Mouse (Mus musculus): ENCODE measurements around the gene Prokr2. TPM values are rescaled to one million over a fixed set of nuclear protein-coding genes. Genes with fewer than 3 reads are reported as not detected.

Gene Prokr2
- polyA plus RNA-seq (2017; shearing (Covaris generic)) = under 1 TPM in 1 of 3 experiments, not detected in 2; 0.13 TPM

DNA sequence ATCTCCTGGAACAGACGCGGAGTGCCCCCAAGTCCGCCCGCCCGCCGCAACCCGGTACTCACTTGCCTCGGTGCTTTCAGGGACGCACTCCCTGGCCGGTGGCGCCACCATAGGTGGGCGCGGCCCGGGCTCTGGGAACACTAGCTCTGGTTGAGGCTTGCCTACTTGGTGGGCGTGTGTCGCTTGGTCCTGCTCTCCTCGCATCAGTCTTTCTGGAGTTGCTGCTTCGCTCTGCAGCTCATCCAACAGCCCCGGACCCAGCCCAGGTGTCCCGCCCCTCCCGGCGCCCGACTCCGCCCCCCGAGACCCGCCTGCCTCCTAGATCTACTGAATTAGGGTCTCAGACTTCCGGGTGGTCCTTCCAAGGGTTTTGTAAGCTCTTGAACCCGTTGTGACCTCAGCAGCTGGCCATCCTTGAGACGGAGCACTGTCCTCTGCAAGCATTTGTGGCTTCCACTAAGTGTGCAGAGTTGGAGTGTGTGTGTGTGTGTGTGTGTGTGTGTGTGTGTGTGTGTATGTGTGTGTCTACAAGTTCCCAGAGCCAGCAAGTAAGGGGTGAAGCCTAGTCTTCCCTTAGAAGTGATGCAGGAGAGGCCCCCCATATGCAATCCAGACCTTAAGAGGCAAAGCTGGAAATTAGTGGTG lies at the start of gene Prokr2:
Gene Prokr2, minus strand, starts transcription at position 254 of the 645 bp plus-strand sequence.
- no peak for ATAC-seq

- no peak for ATAC-seq
These were observed 42.1 kb upstream of the Prokr2 start for GRCm38 (mm10) chr2:132427160-132427941.

- ATAC-seq = no peak
These were observed 40.3 kb upstream of the Prokr2 start for GRCm38 (mm10) chr2:132425576-132425975.

DNA sequence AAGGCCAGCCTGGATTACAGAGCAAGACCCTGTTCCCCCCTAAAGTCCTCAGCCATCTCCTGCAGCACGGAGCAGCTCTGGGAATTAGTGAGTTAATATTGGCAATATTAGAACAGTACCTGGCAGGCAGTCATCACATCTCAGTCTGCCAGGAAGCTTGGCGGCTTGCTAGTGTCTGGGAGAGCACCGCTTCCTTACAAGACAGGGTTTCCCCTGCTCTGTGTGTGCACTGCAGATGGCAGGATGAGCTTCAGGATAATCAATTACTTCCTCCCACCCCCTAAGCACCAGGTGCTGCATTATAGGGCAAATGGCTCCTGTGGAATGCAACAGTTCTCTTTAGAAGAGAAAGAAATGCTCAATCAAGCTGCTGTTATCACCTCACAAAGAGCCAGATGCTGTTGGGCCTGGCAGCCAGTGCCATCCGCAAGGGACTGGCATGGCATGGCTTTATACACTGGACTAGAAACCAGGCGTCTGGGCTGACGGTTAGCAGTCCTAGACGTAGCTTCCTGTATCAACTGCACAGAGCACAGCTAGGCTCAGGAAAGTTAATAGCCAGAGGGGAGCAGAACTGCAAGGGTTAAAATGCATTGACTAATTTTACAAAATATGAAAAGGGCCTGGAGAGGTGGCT lies 38.3 kb upstream of the Prokr2 start:
- no peak for ATAC-seq

GRCm38 (mm10) chr2:132422846-132423245 lies 37.6 kb upstream of the Prokr2 start:
- ATAC-seq = no peak

- no peak for ATAC-seq
These were observed 33.2 kb upstream of the Prokr2 start for GRCm38 (mm10) chr2:132418414-132418813.

DNA sequence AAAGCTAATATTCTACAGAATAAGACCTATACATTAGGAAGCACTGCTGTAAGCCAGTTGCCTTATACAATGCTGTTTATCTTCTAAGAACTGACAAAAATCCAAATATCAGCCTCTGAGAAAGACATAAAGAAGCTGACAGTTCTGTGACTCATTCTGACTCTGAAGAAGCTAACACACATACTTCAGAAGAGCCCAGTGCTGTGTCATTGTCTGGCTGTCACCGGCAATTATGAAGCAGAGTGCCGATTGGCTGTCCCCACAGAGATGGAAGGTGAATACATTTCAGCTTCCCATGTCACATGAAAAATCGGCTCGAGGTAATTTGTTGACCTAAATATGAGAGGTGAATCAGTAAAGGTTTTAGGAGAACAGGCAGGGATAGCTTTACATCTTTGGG lies 24.9 kb upstream of the Prokr2 start:
- ATAC-seq = no peak

GRCm38 (mm10) chr2:132398136-132398535 lies 12.9 kb upstream of the Prokr2 start:
- no peak for ATAC-seq

GRCm38 (mm10) chr2:132395753-132396152 lies 10.5 kb upstream of the Prokr2 start:
- no peak for ATAC-seq

DNA sequence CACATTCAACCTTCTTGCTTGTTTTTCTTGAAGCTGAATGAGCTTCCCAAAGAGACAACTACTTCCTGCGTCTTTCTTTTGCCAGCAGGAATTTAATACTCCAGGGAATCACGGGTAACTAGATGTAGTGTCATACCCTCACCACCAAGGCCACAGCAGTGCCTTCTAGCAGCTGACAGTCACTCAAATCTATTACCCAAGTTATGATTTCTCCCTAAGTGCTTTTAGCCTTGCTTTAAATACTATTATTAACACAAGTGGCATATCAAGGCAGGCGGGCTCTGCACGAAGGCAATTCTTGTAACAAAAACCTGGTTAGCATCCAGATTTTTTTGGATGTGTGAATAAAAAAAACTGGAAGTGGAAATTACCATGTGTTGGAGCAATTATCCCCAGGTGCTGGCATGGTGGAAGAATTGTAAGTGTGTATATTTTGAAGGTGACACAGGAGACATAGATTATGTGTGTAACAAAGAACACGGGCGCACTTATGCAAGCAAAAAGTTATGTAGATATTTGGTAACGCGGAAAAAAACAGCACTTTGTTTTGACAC lies 5.4 kb upstream of the Prokr2 start:
- no peak for ATAC-seq

GRCm38 (mm10) chr2:132389562-132389961 lies 4.3 kb upstream of the Prokr2 start:
- ATAC-seq = no peak

GRCm38 (mm10) chr2:132384511-132385193 lies 595 bp downstream of the Prokr2 start:
- ATAC-seq = no peak

- no peak for ATAC-seq
These were observed 2.9 kb downstream of the Prokr2 start for GRCm38 (mm10) chr2:132382308-132382707.

DNA sequence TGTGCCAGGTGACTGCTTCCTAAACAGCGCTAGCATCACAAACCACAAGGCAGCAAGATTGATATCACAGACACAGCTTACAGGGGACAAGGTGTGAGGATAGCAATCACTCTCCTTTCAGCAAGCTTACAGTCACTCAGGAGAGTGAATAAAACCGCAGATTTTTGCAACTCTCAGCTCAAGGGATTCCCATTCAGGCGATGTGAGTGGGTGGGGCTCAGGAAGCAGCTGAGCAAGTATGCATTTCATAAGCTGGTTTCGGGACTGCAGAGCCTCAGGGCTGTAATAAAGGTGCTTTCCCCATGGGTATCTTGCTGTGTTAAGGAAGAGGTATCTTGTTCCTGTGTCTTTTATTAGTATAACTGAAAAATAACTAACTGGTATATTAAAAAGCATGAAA lies 5.6 kb downstream of the Prokr2 start:
- peak; percentile 35 for ATAC-seq

- no peak for ATAC-seq
These were observed 6.6 kb downstream of the Prokr2 start for GRCm38 (mm10) chr2:132378602-132379150.

DNA sequence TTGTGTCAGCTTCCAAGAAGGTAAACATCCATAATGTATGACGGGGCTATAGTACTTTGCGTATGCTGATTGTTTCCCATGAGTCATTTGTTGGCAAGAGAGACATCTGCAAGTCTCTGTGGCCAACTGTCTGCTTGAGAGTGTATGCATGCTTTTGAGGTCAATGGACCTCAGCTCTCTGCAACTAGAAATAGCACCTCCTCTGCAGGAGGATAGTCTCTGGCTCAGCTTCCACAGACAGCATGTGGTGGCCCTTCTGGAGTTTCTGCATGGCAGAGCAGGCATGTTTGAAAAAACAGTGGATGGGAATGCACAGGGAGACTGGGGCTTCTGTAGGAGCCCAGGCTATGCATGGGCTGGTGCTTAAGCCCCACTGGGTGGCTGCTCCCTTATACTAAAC lies 7.8 kb downstream of the Prokr2 start:
- no peak for ATAC-seq

GRCm38 (mm10) chr2:132375721-132376120 lies 9.5 kb downstream of the Prokr2 start:
- no peak for ATAC-seq

DNA sequence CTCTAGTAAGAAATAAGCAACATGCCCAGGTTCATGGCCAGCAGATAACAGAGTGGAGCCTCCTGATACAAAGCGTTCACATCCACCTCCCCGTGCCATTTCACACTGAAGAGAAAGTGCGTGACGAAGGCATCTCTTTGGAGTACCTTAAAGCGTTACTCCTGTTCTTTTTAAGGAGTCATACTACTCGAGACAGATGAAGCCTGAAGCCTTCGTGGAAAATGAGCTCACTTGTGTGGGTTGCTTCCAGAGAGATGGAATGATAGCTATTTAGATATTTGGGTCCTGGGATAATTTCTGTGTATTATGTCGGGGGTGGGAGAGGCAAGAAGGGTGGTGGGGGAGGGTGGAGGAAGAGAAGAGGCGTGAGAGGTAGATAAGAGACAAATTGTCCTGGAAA lies 10.1 kb downstream of the Prokr2 start:
- ATAC-seq = no peak

GRCm38 (mm10) chr2:132373748-132374147 lies 11.5 kb downstream of the Prokr2 start:
- ATAC-seq = no peak

DNA sequence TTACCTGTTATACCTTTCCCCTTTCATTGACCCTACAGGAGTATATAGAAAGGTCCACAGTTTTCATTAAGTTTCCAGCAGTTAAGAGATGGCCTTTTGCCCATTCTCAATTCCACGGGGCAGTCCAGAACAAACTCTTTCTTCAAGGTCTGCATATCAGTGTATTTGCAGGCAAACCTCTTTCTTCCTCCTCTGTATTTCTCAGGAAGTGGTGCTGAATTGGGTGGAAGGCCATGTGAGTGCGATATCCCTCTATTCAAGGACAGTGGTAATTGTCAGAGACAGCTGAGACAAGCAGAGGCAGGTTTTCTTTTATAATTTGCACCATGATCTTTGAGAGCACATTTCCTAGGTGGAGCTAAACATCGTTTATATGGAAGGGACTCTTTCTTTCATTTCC lies 16.8 kb downstream of the Prokr2 start:
- no peak for ATAC-seq

GRCm38 (mm10) chr2:132343846-132344245 lies 41.4 kb downstream of the Prokr2 start:
- no peak for ATAC-seq

- ATAC-seq = no peak
These were observed 44.0 kb downstream of the Prokr2 start for GRCm38 (mm10) chr2:132341293-132341692.

All from inflammation-experienced regulatory T-cells, adult 6 months (primary cell).